Mouse (Mus musculus) heart, embryonic 11.5 days (tissue): ENCODE results near the gene Zfp775. TPM values are rescaled to one million over a fixed set of nuclear protein-coding genes. Genes with fewer than 3 reads are reported as not detected.

Source experiments
- ATAC-seq: fragments of 200-750 bp; cut with Nextera tagmentation; replicated peaks from 2 replicates; pipeline ENCODE4 v1.8.0; 2017; ENCODE audit warnings: moderate library complexity; ENCODE audit not compliant: insufficient number of reproducible peaks, low FRiP score, low TSS enrichment
- H3K27ac ChIP-seq: fragments of 300-500 bp; sonication (generic); 2 replicates; pipeline ENCODE4 v1.5.1; 2014; ENCODE audit warnings: mild to moderate bottlenecking, low read depth, low read length
- H3K27me3 ChIP-seq: fragments of 300-500 bp; sonication (generic); 2 replicates; pipeline ENCODE4 v1.6.1; 2014; ENCODE audit warnings: mild to moderate bottlenecking, low read length, mixed read lengths; ENCODE audit not compliant: control insufficient read depth, insufficient read depth
- H3K36me3 ChIP-seq: fragments of 300-500 bp; sonication (generic); 2 replicates; pipeline ENCODE4 v1.6.1; 2014; ENCODE audit warnings: mild to moderate bottlenecking, low read length, moderate library complexity, mixed read lengths; ENCODE audit not compliant: control insufficient read depth, insufficient read depth
- H3K4me1 ChIP-seq: fragments of 300-500 bp; sonication (generic); 2 replicates; pipeline ENCODE4 v1.6.1; 2014; ENCODE audit warnings: low read length; ENCODE audit not compliant: control insufficient read depth, insufficient read depth
- H3K4me2 ChIP-seq: fragments of 300-500 bp; sonication (generic); 2 replicates; pipeline ENCODE4 v1.6.1; 2014; ENCODE audit warnings: mild to moderate bottlenecking, moderate library complexity
- H3K4me3 ChIP-seq: fragments of 300-500 bp; sonication (generic); 2 replicates; pipeline ENCODE4 v1.5.1; 2014; ENCODE audit warnings: low read depth, low read length
- H3K9ac ChIP-seq: fragments of 300-500 bp; sonication (generic); 2 replicates; pipeline ENCODE4 v1.6.1; 2014; ENCODE audit warnings: mild to moderate bottlenecking, low read depth, low read length, moderate library complexity
- H3K9me3 ChIP-seq: fragments of 300-500 bp; sonication (generic); replicated peaks from 2 replicates; pipeline ENCODE4 v1.6.1; 2016; ENCODE audit warnings: low read length; ENCODE audit not compliant: control insufficient read depth
- WGBS: fragments of 180-500 bp; shearing (Covaris S2); extraction: QIAGEN DNeasy Blood & Tissue Kit; methylation state at CpG from one replicate; pipeline ENCODE4 v1.1.7; 2014; ENCODE audit not compliant: insufficient replicate concordance; 5-methylcytosine and 5-hydroxymethylcytosine counted together
- polyA plus RNA-seq: library from polyadenylated mRNA; unstranded; fragments of >200 nt; fragmentation: Nextera tagmentation; extraction: Ambion mirVana; gene quantifications from 2 replicates; pipeline ENCODE4 v1.2.1, GENCODE M21; 2014

Zfp775 gene
- polyA plus RNA-seq, 1 experiment from 2014 or later = 5.8 TPM

GRCm38 (mm10) chr6:48579215-48579648 is 22.6 kb upstream of the Zfp775 start:
- no peaks in the 10 kb centered on the region for H3K27me3 ChIP-seq
- H3K27ac ChIP-seq = peak overlapping the region; percentile 25; the same call in 1 of the 2 replicates
- H3K36me3 ChIP-seq = no peaks in the 10 kb centered on the region
- no peak overlapping the region for H3K4me3 ChIP-seq
- peaks cover 6% of the 10 kb centered on the region for H3K4me1 ChIP-seq
- no peaks in the 10 kb centered on the region for H3K9me3 ChIP-seq
- H3K9ac ChIP-seq = peak overlapping the region; percentile 50
- H3K4me2 ChIP-seq = peak overlapping the region; percentile 9; the same call in 1 of the 2 replicates
- no peak for ATAC-seq
- WGBS = 19% methylated on average over 5 of the region's 5 CpGs

- Histone ChIP-seq H3K36me3 (no peaks in the 10 kb centered on the region), H3K27ac (0 out of 2 replicates have a peak overlapping the region, but pooled peaks have one; percentile 17), H3K4me1 (peaks cover 6% of the 10 kb centered on the region; the same call in 1 of the 2 replicates), H3K27me3 (no peaks in the 10 kb centered on the region), H3K4me2 (no peak overlapping the region), H3K9ac (no peak overlapping the region), H3K4me3 (no peak overlapping the region), H3K9me3 (no peaks in the 10 kb centered on the region)
- ATAC-seq = no peak
- WGBS = 11% methylated on average over 3 of the region's 3 CpGs
Observed at GRCm38 (mm10) chr6:48581257-48581656, 20.6 kb upstream of the Zfp775 start.

GRCm38 (mm10) chr6:48582037-48582436 is 19.8 kb upstream of the Zfp775 start:
- Histone ChIP-seq H3K4me1 (peaks cover 6% of the 10 kb centered on the region; the same call in 1 of the 2 replicates), H3K9me3 (no peaks in the 10 kb centered on the region), H3K36me3 (no peaks in the 10 kb centered on the region), H3K4me3 (no peak overlapping the region), H3K9ac (no peak overlapping the region), H3K27me3 (no peaks in the 10 kb centered on the region), H3K27ac (no peak overlapping the region), H3K4me2 (no peak overlapping the region)
- 63% methylated on average over 3 of the region's 3 CpGs for WGBS
- no peak for ATAC-seq

- Histone ChIP-seq H3K27ac (peak within 1 kb of the TSS; percentile 85), H3K4me3 (no peak within 1 kb of the TSS), H3K4me1 (peaks cover 9% of the 10 kb centered on the region), H3K4me2 (peak within 1 kb of the TSS; percentile 20), H3K27me3 (no peaks in the 10 kb centered on the region), H3K9me3 (no peaks in the 10 kb centered on the region), H3K36me3 (no peaks in the 10 kb centered on the region), H3K9ac (peak within 1 kb of the TSS; percentile 59; the same call in 1 of the 2 replicates)
- WGBS = 19% methylated on average over 6 of the region's 6 CpGs
- no peak for ATAC-seq
Observed at GRCm38 (mm10) chr6:48589194-48589750, 12.6 kb upstream of the Zfp775 start, which contains the start of gene Gm45021. TSS of gene Gm45021 (plus strand) at chr6:48589610.

GRCm38 (mm10) chr6:48591221-48591845 is 10.5 kb upstream of the Zfp775 start:
- Histone ChIP-seq H3K27me3 (no peaks in the 10 kb centered on the region), H3K4me3 (no peak overlapping the region), H3K36me3 (peaks cover 8% of the 10 kb centered on the region), H3K9me3 (peaks cover 5% of the 10 kb centered on the region), H3K4me1 (peaks cover 16% of the 10 kb centered on the region), H3K9ac (no peak overlapping the region), H3K27ac (no peak overlapping the region), H3K4me2 (no peak overlapping the region)
- 79% methylated on average over 3 of the region's 3 CpGs for WGBS
- ATAC-seq = no peak

GRCm38 (mm10) chr6:48591871-48592270 is 10.0 kb upstream of the Zfp775 start:
- Histone ChIP-seq H3K27ac (no peak overlapping the region), H3K27me3 (no peaks in the 10 kb centered on the region), H3K9me3 (peaks cover 11% of the 10 kb centered on the region), H3K4me2 (no peak overlapping the region), H3K4me3 (no peak overlapping the region), H3K36me3 (peaks cover 13% of the 10 kb centered on the region), H3K9ac (no peak overlapping the region), H3K4me1 (peaks cover 16% of the 10 kb centered on the region)
- WGBS = 85% methylated on average over 6 of the region's 6 CpGs
- no peak for ATAC-seq

- no peaks in the 10 kb centered on the region for H3K27me3 ChIP-seq
- peaks cover 28% of the 10 kb centered on the region for H3K36me3 ChIP-seq
- WGBS = 8% methylated on average over 45 of the region's 45 CpGs
- peak within 1 kb of the TSS; percentile 70 for H3K4me2 ChIP-seq
- ATAC-seq = peak; percentile 88
- peaks cover 23% of the 10 kb centered on the region for H3K9me3 ChIP-seq
- H3K4me3 ChIP-seq = peak within 1 kb of the TSS; percentile 89
- H3K9ac ChIP-seq = peak within 1 kb of the TSS; percentile 96
- H3K4me1 ChIP-seq = peaks cover 16% of the 10 kb centered on the region
- peak within 1 kb of the TSS; percentile 92 for H3K27ac ChIP-seq
Observed at GRCm38 (mm10) chr6:48593158-48594042, 8.5 kb upstream of the Zfp775 start, which contains the start of the genes Repin1 and Gm44965. TSS of gene Repin1 (plus strand) at chr6:48593883. TSS of gene Gm44965 (plus strand) at chr6:48593941.

- peak; percentile 45 for ATAC-seq
Observed at GRCm38 (mm10) chr6:48594043-48594738, 7.7 kb upstream of the Zfp775 start.

More at GRCm38 (mm10) chr6:48594043-48594738, 7.7 kb upstream of the Zfp775 start:
- Histone ChIP-seq H3K4me3 (peak overlapping the region; percentile 89), H3K27ac (peak overlapping the region; percentile 92), H3K4me2 (peak overlapping the region; percentile 70), H3K9me3 (peaks cover 23% of the 10 kb centered on the region), H3K4me1 (peaks cover 14% of the 10 kb centered on the region), H3K27me3 (no peaks in the 10 kb centered on the region), H3K36me3 (peaks cover 36% of the 10 kb centered on the region), H3K9ac (peak overlapping the region; percentile 96)
- WGBS = 2% methylated on average over 39 of the region's 41 CpGs
